Mouse (Mus musculus) forebrain, postnatal 0 days (tissue): ENCODE measurements around the gene Prkaca. TPM values are rescaled to one million over a fixed set of nuclear protein-coding genes. Genes with fewer than 3 reads are reported as not detected.
"Not testable (repeated sequence)": the region's sequence is repeated elsewhere in the genome, so short reads cannot be mapped to it uniquely, and the experiment has no call there.

Experiments used
- ATAC-seq: fragments of 200-750 bp; cut with Nextera tagmentation; 2 replicates; pipeline ENCODE4 v1.8.0; 2017; ENCODE audit warnings: mild to moderate bottlenecking, moderate library complexity
- DNase-seq: peaks from one replicate; pipeline ENCODE4 v3.0.0-alpha.2; 2015
- H3K27ac ChIP-seq: fragments of 300-500 bp; sonication (generic); 2 replicates; pipeline ENCODE4 v1.5.1; 2014; ENCODE audit warnings: low read depth, mild to moderate bottlenecking, antibody characterized with exemption, low read length, moderate library complexity, mixed read lengths
- H3K27me3 ChIP-seq: fragments of 300-500 bp; sonication (generic); 2 replicates; pipeline ENCODE4 v1.6.1; 2014; ENCODE audit warnings: mild to moderate bottlenecking, low read length, mixed read lengths; ENCODE audit not compliant: insufficient read depth
- H3K36me3 ChIP-seq: fragments of 300-500 bp; sonication (generic); 2 replicates; pipeline ENCODE4 v1.6.1; 2014; ENCODE audit warnings: mild to moderate bottlenecking, moderate library complexity; ENCODE audit not compliant: insufficient read depth
- H3K4me1 ChIP-seq: fragments of 300-500 bp; sonication (generic); 2 replicates; pipeline ENCODE4 v1.6.1; 2014; ENCODE audit warnings: antibody characterized with exemption; ENCODE audit not compliant: insufficient read depth
- H3K4me2 ChIP-seq: fragments of 300-500 bp; sonication (generic); 2 replicates; pipeline ENCODE4 v1.6.1; 2014; ENCODE audit warnings: low read depth, mild to moderate bottlenecking, moderate library complexity
- H3K4me3 ChIP-seq: fragments of 300-500 bp; sonication (generic); 2 replicates; pipeline ENCODE4 v1.5.1; 2014; ENCODE audit warnings: low read depth, low read length, mixed read lengths
- H3K9ac ChIP-seq: fragments of 300-500 bp; sonication (generic); 2 replicates; pipeline ENCODE4 v1.6.1; 2014; ENCODE audit warnings: mild to moderate bottlenecking
- H3K9me3 ChIP-seq: fragments of 300-500 bp; sonication (generic); 2 replicates; pipeline ENCODE4 v1.6.1; 2016; ENCODE audit warnings: low read length
- CTCF ChIP-seq: sonication (generic); IDR thresholded peaks from 2 replicates; pipeline ENCODE4 v1.5.1; 2016; ENCODE audit warnings: antibody characterized with exemption, control low read depth, low read depth
- WGBS: fragments of 180-500 bp; shearing (Covaris S2); extraction: QIAGEN DNeasy Blood & Tissue Kit; methylation state at CpG from one replicate; pipeline ENCODE4 v1.1.7; 2014; 5-methylcytosine and 5-hydroxymethylcytosine counted together
- polyA plus RNA-seq: library from polyadenylated mRNA; unstranded; fragments of >200 nt; fragmentation: Nextera tagmentation; extraction: Ambion mirVana; gene quantifications from 2 replicates; pipeline ENCODE4 v1.2.1, GENCODE M21; 2015
- total RNA-seq: library from RNA; depleted of rRNA; stranded (reverse); fragments of >200 nt; gene quantifications from 2 replicates; pipeline ENCODE4 v1.2.3, GENCODE M21; 2014

The Prkaca gene
- total and polyA plus RNA-seq, 2 experiments from 2014 or later = 151 to 215 TPM

DNA sequence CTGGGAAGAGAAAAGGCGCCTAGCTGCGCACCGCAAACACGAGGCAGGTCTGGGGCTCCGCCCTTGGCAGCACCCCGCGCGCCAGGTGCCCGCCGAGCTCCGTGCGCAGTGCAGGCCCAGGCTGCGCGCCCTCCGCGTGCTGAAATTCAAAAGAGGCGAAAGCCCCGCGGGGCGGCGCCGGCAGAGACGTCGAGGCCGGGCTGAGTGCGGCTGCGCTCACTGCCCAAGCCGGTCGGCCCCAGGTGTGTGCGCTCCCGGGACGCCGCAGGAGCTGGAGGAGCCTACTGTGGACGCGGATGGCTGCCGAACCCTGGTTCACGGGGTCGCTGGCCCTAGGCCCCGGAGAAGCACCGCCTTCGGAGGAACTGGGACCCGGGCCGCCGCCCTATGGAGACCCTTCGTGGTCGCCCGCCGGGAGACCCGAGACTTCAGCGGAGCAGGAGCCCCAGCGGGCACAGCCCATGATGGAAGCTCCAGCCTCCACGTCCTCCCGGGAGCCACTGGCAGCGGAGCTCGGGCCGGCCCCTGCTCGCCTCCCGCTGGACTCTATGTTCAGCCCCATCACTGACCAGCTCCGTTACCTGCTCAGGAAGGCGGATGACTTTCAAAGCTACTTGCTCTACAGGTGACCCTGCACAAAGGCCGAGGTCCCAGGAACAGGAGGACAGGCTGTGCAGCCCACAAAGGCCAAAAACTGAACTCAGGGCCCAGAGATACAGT lies 28.6 kb downstream of the Prkaca start, which contains the start of gene 1700067K01Rik:
TSS of gene 1700067K01Rik (plus strand) at position 222 of the 720 bp plus-strand sequence.
- Histone ChIP-seq H3K36me3 (peaks cover 17% of the 10 kb centered on the region; the same call in 1 of the 2 replicates), H3K9ac (no peak within 1 kb of the TSS), H3K9me3 (no peaks in the 10 kb centered on the region), H3K4me3 (no peak within 1 kb of the TSS), H3K4me2 (no peak within 1 kb of the TSS), H3K27ac (no peak within 1 kb of the TSS), H3K4me1 (peaks cover 17% of the 10 kb centered on the region), H3K27me3 (no peaks in the 10 kb centered on the region)
- WGBS = 30% methylated on average over 61 of the region's 61 CpGs
- TF ChIP-seq CTCF = no peak
- ATAC-seq (no peak), DNase-seq (no peak)

- Histone ChIP-seq H3K27ac (no peak overlapping the region), H3K9me3 (no peaks in the 10 kb centered on the region), H3K4me2 (no peak overlapping the region), H3K36me3 (peaks cover 17% of the 10 kb centered on the region; the same call in 1 of the 2 replicates), H3K4me3 (no peak overlapping the region), H3K4me1 (peaks cover 17% of the 10 kb centered on the region), H3K9ac (no peak overlapping the region), H3K27me3 (no peaks in the 10 kb centered on the region)
- DNase-seq = no peak
- no peak for TF ChIP-seq CTCF
- ATAC-seq = no peak
- WGBS = 52% methylated on average over 12 of the region's 12 CpGs
Measured at GRCm38 (mm10) chr8:84002957-84003611, 30.3 kb downstream of the Prkaca start.

GRCm38 (mm10) chr8:84003612-84004246 lies 30.9 kb downstream of the Prkaca start:
- 70% methylated on average over 6 of the region's 6 CpGs for WGBS
- H3K4me1 ChIP-seq = peaks cover 15% of the 10 kb centered on the region
- peak overlapping the region; percentile 96 for H3K4me2 ChIP-seq
- H3K9ac ChIP-seq = peak overlapping the region; percentile 60
- peak overlapping the region; percentile 61 for H3K4me3 ChIP-seq
- DNase-seq (no peak), ATAC-seq (no peak)
- no peaks in the 10 kb centered on the region for H3K27me3 ChIP-seq
- TF ChIP-seq CTCF = no peak
- H3K9me3 ChIP-seq = no peaks in the 10 kb centered on the region
- peaks cover 17% of the 10 kb centered on the region; the same call in 1 of the 2 replicates for H3K36me3 ChIP-seq
- no peak overlapping the region for H3K27ac ChIP-seq

DNA sequence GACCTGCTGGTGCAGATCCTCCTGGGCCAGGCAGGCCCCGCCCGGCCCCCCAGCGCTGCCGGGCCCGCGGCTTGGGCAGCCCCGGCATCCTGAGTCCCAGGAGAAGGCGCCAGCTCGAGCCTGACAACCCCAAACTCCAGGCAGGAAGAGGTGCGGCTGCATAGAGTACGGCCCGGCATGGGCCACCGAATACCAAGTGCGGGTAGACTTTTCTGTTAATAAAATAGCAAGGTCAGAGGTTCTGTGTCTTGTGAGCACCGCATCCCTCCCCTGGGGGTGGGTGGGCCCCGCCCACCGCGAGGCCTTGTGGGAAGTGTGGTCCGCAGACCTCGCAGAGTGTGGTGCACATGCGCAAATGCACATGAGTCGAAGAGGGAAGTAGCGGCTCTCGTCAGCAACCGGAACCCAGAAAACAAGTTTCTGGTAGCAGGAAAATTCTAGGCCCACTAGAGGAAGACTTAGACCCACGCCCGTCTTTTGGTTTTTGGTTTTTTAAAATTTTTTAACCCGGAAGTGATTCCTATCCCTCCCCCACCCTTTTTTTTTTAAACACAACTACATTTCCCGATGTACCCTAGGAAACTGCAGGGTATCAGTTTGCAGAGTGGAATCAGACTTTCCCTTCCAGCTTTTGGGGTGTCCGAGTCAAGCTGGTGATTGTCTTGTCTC lies 31.9 kb downstream of the Prkaca start:
- no peaks in the 10 kb centered on the region for H3K27me3 ChIP-seq
- H3K9ac ChIP-seq = peak overlapping the region; percentile 60
- peak; percentile 93 for ATAC-seq
- 0 out of 2 replicates have a peak, but pooled peaks have one; percentile 12 for TF ChIP-seq CTCF
- peak; percentile 95 for DNase-seq
- peak overlapping the region; percentile 57 for H3K27ac ChIP-seq
- peak overlapping the region; percentile 61 for H3K4me3 ChIP-seq
- peaks cover 8% of the 10 kb centered on the region; the same call in 1 of the 2 replicates for H3K4me1 ChIP-seq
- H3K9me3 ChIP-seq = no peaks in the 10 kb centered on the region
- H3K4me2 ChIP-seq = peak overlapping the region; percentile 96
- 2% methylated on average over 30 of the region's 30 CpGs for WGBS
- H3K36me3 ChIP-seq = peaks cover 14% of the 10 kb centered on the region; the same call in 1 of the 2 replicates

DNA sequence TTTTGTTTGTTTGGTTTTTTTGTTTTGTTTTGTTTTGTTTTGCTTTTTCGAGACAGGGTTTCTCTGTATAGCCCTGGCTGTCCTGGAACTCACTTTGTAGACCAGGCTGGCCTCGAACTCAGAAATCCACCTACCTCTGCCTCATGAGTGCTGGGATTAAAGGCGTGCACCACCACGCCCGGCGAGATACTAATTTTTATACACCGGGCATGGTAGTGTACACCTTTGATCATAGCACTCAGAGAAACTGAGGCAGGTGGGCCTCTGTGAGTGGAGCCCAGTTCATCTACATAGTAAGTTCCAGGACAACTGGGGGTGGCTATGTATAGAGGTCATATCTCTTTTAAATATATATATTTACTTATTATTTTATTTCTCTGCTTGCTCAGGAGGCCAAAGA lies 32.7 kb downstream of the Prkaca start:
- H3K9me3 ChIP-seq, H3K9ac ChIP-seq, H3K4me1 ChIP-seq, H3K4me3 ChIP-seq, H3K27me3 ChIP-seq, H3K27ac ChIP-seq, DNase-seq, H3K36me3 ChIP-seq, ATAC-seq, H3K4me2 ChIP-seq: not testable (repeated sequence)
- 93% methylated on average over 7 of the region's 7 CpGs for WGBS

GRCm38 (mm10) chr8:84008362-84008761 lies 35.6 kb downstream of the Prkaca start:
- peaks cover 20% of the 10 kb centered on the region for H3K4me1 ChIP-seq
- no peak overlapping the region for H3K4me3 ChIP-seq
- ATAC-seq (no peak), DNase-seq (no peak)
- no peak overlapping the region for H3K4me2 ChIP-seq
- no peaks in the 10 kb centered on the region for H3K9me3 ChIP-seq
- no peak overlapping the region for H3K27ac ChIP-seq
- H3K9ac ChIP-seq = no peak overlapping the region
- TF ChIP-seq CTCF = peak; percentile 40
- H3K36me3 ChIP-seq = no peaks in the 10 kb centered on the region
- 29% methylated on average over 7 of the region's 7 CpGs for WGBS
- peaks cover 15% of the 10 kb centered on the region for H3K27me3 ChIP-seq
